18 mouse cellular contexts compared by ENCODE assay signal in genomic region chr10:70876522-70876921, GRCm38 (mm10).
DNase-seq lines count a peak whose midpoint lies in the region; ATAC-seq and TF ChIP-seq lines count a peak whose summit lies in the region.
"Had no signal": no experiment of that assay in that cellular context is flagged by ENCODE, and none has a peak within 500 bp of the region (broad histone marks: within the 10 kb centered on the region; RNA-seq: fewer than 3 reads in every experiment).

No protein-coding gene starts in this region.

- ATAC-seq in midbrain, embryonic 11.5 days (ENCODE audit: low FRiP score), result 0 out of 2 replicates have a peak, but pooled peaks have one; percentile 66
- peak; percentile 71 for ATAC-seq in hindbrain, embryonic 12.5 days (ENCODE audit: low FRiP score)
- no peak for ATAC-seq in midbrain, embryonic 14.5 days (ENCODE audit: low FRiP score, low TSS enrichment)
- ATAC-seq: liver, postnatal 0 days had no signal

- H3K27me3 ChIP-seq in midbrain, embryonic 11.5 days (ENCODE audit: control insufficient read depth, insufficient read depth, low read length), result no peaks in the 10 kb centered on the region
- H3K27me3 ChIP-seq in midbrain, embryonic 10.5 days (ENCODE audit: low read depth, poor library complexity, severe bottlenecking), result no peaks in the 10 kb centered on the region
- no peaks in the 10 kb centered on the region for H3K27me3 ChIP-seq in hindbrain, embryonic 12.5 days
- H3K27me3 ChIP-seq in midbrain, embryonic 14.5 days (ENCODE audit: control insufficient read depth, insufficient read depth, low read length), result no peaks in the 10 kb centered on the region
- H3K27me3 ChIP-seq: embryonic facial prominence, embryonic 15.5 days; heart, embryonic 15.5 days had no signal

- TF ChIP-seq CTCF in brain, embryonic 14.5 days (IDR thresholded peaks at IDR 0.05; ENCODE audit: borderline replicate concordance, extremely low read depth, insufficient read depth, insufficient read length), result no peak

- H3K27ac ChIP-seq in midbrain, embryonic 11.5 days (ENCODE audit: low read depth, low read length), result no peak overlapping the region
- no peak overlapping the region for H3K27ac ChIP-seq in midbrain, embryonic 10.5 days (replicated peaks)
- H3K27ac ChIP-seq in hindbrain, embryonic 12.5 days, result 0 out of 2 replicates have a peak overlapping the region, but pooled peaks have one; percentile 40
- H3K27ac ChIP-seq in midbrain, embryonic 14.5 days (replicated peaks; ENCODE audit: low read depth, low read length), result no peak overlapping the region
- H3K27ac ChIP-seq: embryonic facial prominence, embryonic 15.5 days; heart, embryonic 15.5 days had no signal

- no peaks in the 10 kb centered on the region for H3K4me1 ChIP-seq in midbrain, embryonic 11.5 days (ENCODE audit: control insufficient read depth, insufficient read depth, low read length)
- peaks cover 4% of the 10 kb centered on the region; the same call in 1 of the 2 replicates for H3K4me1 ChIP-seq in midbrain, embryonic 10.5 days
- peaks cover 18% of the 10 kb centered on the region for H3K4me1 ChIP-seq in hindbrain, embryonic 12.5 days
- H3K4me1 ChIP-seq in midbrain, embryonic 14.5 days (ENCODE audit: control insufficient read depth, insufficient read depth, low read length), result no peaks in the 10 kb centered on the region
- H3K4me1 ChIP-seq: embryonic facial prominence, embryonic 15.5 days; heart, embryonic 15.5 days had no signal

- H3K9me3 ChIP-seq in midbrain, embryonic 11.5 days (ENCODE audit: control insufficient read depth, low read length), result no peaks in the 10 kb centered on the region
- no peaks in the 10 kb centered on the region for H3K9me3 ChIP-seq in midbrain, embryonic 10.5 days (replicated peaks)
- no peaks in the 10 kb centered on the region for H3K9me3 ChIP-seq in hindbrain, embryonic 12.5 days (replicated peaks)
- H3K9me3 ChIP-seq in midbrain, embryonic 14.5 days (ENCODE audit: control insufficient read depth, low read length), result no peaks in the 10 kb centered on the region
- H3K9me3 ChIP-seq: embryonic facial prominence, embryonic 15.5 days; heart, embryonic 15.5 days had no signal

- no peak overlapping the region for H3K4me2 ChIP-seq in midbrain, embryonic 11.5 days
- no peak overlapping the region for H3K4me2 ChIP-seq in hindbrain, embryonic 12.5 days (replicated peaks)
- no peak overlapping the region for H3K4me2 ChIP-seq in midbrain, embryonic 14.5 days (ENCODE audit: low read length)
- H3K4me2 ChIP-seq: embryonic facial prominence, embryonic 15.5 days; heart, embryonic 15.5 days; liver, embryonic 11.5 days had no signal

- H3K36me3 ChIP-seq in midbrain, embryonic 11.5 days (ENCODE audit: control insufficient read depth, insufficient read depth, low read length), result no peaks in the 10 kb centered on the region
- no peaks in the 10 kb centered on the region for H3K36me3 ChIP-seq in midbrain, embryonic 10.5 days
- no peaks in the 10 kb centered on the region for H3K36me3 ChIP-seq in hindbrain, embryonic 12.5 days
- no peaks in the 10 kb centered on the region for H3K36me3 ChIP-seq in midbrain, embryonic 14.5 days (ENCODE audit: control insufficient read depth, insufficient read depth, low read length)
- H3K36me3 ChIP-seq: embryonic facial prominence, embryonic 15.5 days; heart, embryonic 15.5 days had no signal

- DNase-seq in midbrain, embryonic 11.5 days (ENCODE audit: low spot score, missing footprints), result peak; percentile 81
- no peak for DNase-seq in midbrain, embryonic 10.5 days (ENCODE audit: low spot score)
- peak; percentile 60 for DNase-seq in brain, embryonic 14.5 days (ENCODE audit: low read depth)
- DNase-seq in midbrain, embryonic 14.5 days, result peak; percentile 41
- no peak for DNase-seq in liver
- DNase-seq in MN1 (ENCODE audit: low spot score), result no peak
- no peak for DNase-seq in left cerebral cortex, adult 18-20 months (ENCODE audit: low spot score in 2 of 2)
- DNase-seq: cerebellum, adult 2 months; cerebellum, postnatal 36 days; gastrocnemius, postnatal 36 days; kidney, adult 8-10 months; liver, postnatal 0 days; lung, postnatal 10 days had no signal

- TF ChIP-seq POLR2A in brain, embryonic 14.5 days (IDR thresholded peaks at IDR 0.05; ENCODE audit: borderline replicate concordance, extremely low read depth, insufficient read depth, insufficient read length, poor library complexity, severe bottlenecking), result no peak

- H3K9ac ChIP-seq in midbrain, embryonic 11.5 days (ENCODE audit: low read length), result no peak overlapping the region
- no peak overlapping the region for H3K9ac ChIP-seq in hindbrain, embryonic 12.5 days
- H3K9ac ChIP-seq in midbrain, embryonic 14.5 days (replicated peaks; ENCODE audit: low read length), result no peak overlapping the region
- H3K9ac ChIP-seq: embryonic facial prominence, embryonic 15.5 days; heart, embryonic 15.5 days; liver, postnatal 0 days had no signal

- 74% methylated on average over 9 of the region's 9 CpGs for WGBS in midbrain, embryonic 11.5 days
- WGBS in midbrain, embryonic 10.5 days, result 84% methylated on average over 9 of the region's 9 CpGs
- 52% methylated on average over 9 of the region's 9 CpGs for WGBS in hindbrain, embryonic 12.5 days
- WGBS in midbrain, embryonic 14.5 days, result 67% methylated on average over 9 of the region's 9 CpGs

- H3K4me3 ChIP-seq in midbrain, embryonic 11.5 days (ENCODE audit: low read depth, low read length), result no peak overlapping the region
- no peak overlapping the region for H3K4me3 ChIP-seq in midbrain, embryonic 10.5 days
- no peak overlapping the region for H3K4me3 ChIP-seq in hindbrain, embryonic 12.5 days
- no peak overlapping the region for H3K4me3 ChIP-seq in midbrain, embryonic 14.5 days (replicated peaks; ENCODE audit: low read depth, low read length)
- H3K4me3 ChIP-seq: embryonic facial prominence, embryonic 15.5 days; heart, embryonic 15.5 days; myocyte had no signal

Comparison
In these comparisons a context has a peak if more than half of its experiments do, and no peak if none do; other contexts are left out.
1. DNase-seq: peak in midbrain, embryonic 11.5 days (single experiment), brain, embryonic 14.5 days (single experiment) and midbrain, embryonic 14.5 days (single experiment); none in midbrain, embryonic 10.5 days (single experiment), liver (single experiment), MN1 (single experiment) and left cerebral cortex, adult 18-20 months (0 of 2).